Mouse (Mus musculus) bone marrow, adult 2 months (tissue): Measurements from ENCODE around the gene Atxn1l. TPM values are rescaled to one million over a fixed set of nuclear protein-coding genes. Genes with fewer than 3 reads are reported as not detected.

Experiments
- H3K27ac ChIP-seq: fragments of 200-500 bp; 2 replicates; pipeline ENCODE4 v1.5.1; 2012; ENCODE audit warnings: low read depth, mild to moderate bottlenecking, control low read depth, inconsistent platforms, low read length; ENCODE audit not compliant: control insufficient read depth, poor library complexity, insufficient read depth
- H3K4me1 ChIP-seq: fragments of 200-500 bp; 2 replicates; pipeline ENCODE4 v1.6.1; 2011; ENCODE audit warnings: low read length; ENCODE audit not compliant: control insufficient read depth, insufficient read depth
- H3K4me3 ChIP-seq: fragments of 200-500 bp; replicated peaks from 2 replicates; pipeline ENCODE3; 2011; ENCODE audit warnings: mild to moderate bottlenecking, low read depth, low read length, control low read depth; ENCODE audit not compliant: control insufficient read depth
- CTCF ChIP-seq: fragments of 200-500 bp; IDR thresholded peaks from 2 replicates; pipeline ENCODE4 v1.5.1; 2011; ENCODE audit warnings: low read length, control low read depth; ENCODE audit not compliant: control insufficient read depth, insufficient read depth
- POLR2A ChIP-seq: fragments of 200-500 bp; IDR thresholded peaks from 2 replicates; pipeline ENCODE4 v1.6.1; 2011; ENCODE audit warnings: low read depth, mild to moderate bottlenecking, control low read depth, low read length, borderline replicate concordance; ENCODE audit not compliant: control insufficient read depth
- WGBS: fragments of 180-500 bp; shearing (Covaris S2); methylation state at CpG from one replicate; pipeline ENCODE4 v1.1.7; 2018; 5-methylcytosine and 5-hydroxymethylcytosine counted together
- polyA plus RNA-seq: library from polyadenylated mRNA; stranded (reverse); fragments of >200 nt; gene quantifications from 2 replicates; pipeline ENCODE4 v1.2.4, GENCODE M21; 2011; ENCODE audit warnings: low replicate concordance; ENCODE audit not compliant: missing spikeins, insufficient read depth, insufficient read length

The Atxn1l gene
- polyA plus RNA-seq: 5.3 and 5.8 TPM in 2 replicates

- under 1% methylated on average over 59 of the region's 59 CpGs for WGBS
- Histone ChIP-seq H3K27ac (peak within 1 kb of the TSS; percentile 37), H3K4me1 (no peaks in the 10 kb centered on the region; the same call in 1 of the 2 replicates), H3K4me3 (peak within 1 kb of the TSS; percentile 80)
- peak; percentile 62 for TF ChIP-seq CTCF
- peak; percentile 10; the same call in 1 of the 2 replicates for TF ChIP-seq POLR2A
Measured at GRCm38 (mm10) chr8:109737237-109738048, at the start of gene Atxn1l. TSS of gene Atxn1l (minus strand) at chr8:109737739.

- Histone ChIP-seq H3K4me1 (no peaks in the 10 kb centered on the region; the same call in 1 of the 2 replicates), H3K4me3 (no peak overlapping the region), H3K27ac (no peak overlapping the region)
- TF ChIP-seq CTCF: no peak
- WGBS: 44% methylated on average over 4 of the region's 4 CpGs
Measured at GRCm38 (mm10) chr8:109780548-109780947, 43.0 kb upstream of the Atxn1l start.

- no peaks in the 10 kb centered on the region; the same call in 1 of the 2 replicates for H3K4me1 ChIP-seq
- peak overlapping the region; percentile 97 for H3K27ac ChIP-seq
- peak overlapping the region; percentile 70 for H3K4me3 ChIP-seq
- TF ChIP-seq POLR2A (no peak), CTCF (no peak)
- WGBS: 16% methylated on average over 24 of the region's 24 CpGs
Measured at GRCm38 (mm10) chr8:109779431-109780228, 42.1 kb upstream of the Atxn1l start.

- peak overlapping the region; percentile 97 for H3K27ac ChIP-seq
- WGBS: under 1% methylated on average over 32 of the region's 32 CpGs
- H3K4me3 ChIP-seq: peak overlapping the region; percentile 70
- no peaks in the 10 kb centered on the region; the same call in 1 of the 2 replicates for H3K4me1 ChIP-seq
- TF ChIP-seq CTCF (no peak), POLR2A (no peak; the same call in 1 of the 2 replicates)
Measured at GRCm38 (mm10) chr8:109778993-109779421, 41.5 kb upstream of the Atxn1l start.

GRCm38 (mm10) chr8:109778280-109778977 lies 40.9 kb upstream of the Atxn1l start, which contains the start of gene Ap1g1:
TSS of gene Ap1g1 (plus strand) at chr8:109778554.
- WGBS: under 1% methylated on average over 62 of the region's 64 CpGs
- H3K4me1 ChIP-seq: no peaks in the 10 kb centered on the region; the same call in 1 of the 2 replicates
- H3K27ac ChIP-seq: peak within 1 kb of the TSS; percentile 97
- TF ChIP-seq CTCF: no peak
- peak; percentile 58; the same call in 1 of the 2 replicates for TF ChIP-seq POLR2A
- peak within 1 kb of the TSS; percentile 70 for H3K4me3 ChIP-seq

- WGBS: 27% methylated on average over 5 of the region's 5 CpGs
- TF ChIP-seq POLR2A: no peak
- TF ChIP-seq CTCF: no peak
- Histone ChIP-seq H3K4me1 (no peaks in the 10 kb centered on the region; the same call in 1 of the 2 replicates), H3K27ac (peak overlapping the region; percentile 97; the same call in 1 of the 2 replicates), H3K4me3 (peak overlapping the region; percentile 42)
Measured at GRCm38 (mm10) chr8:109777851-109778250, 40.3 kb upstream of the Atxn1l start.

- 8% methylated on average over 3 of the region's 3 CpGs for WGBS
- Histone ChIP-seq H3K27ac (no peak overlapping the region), H3K4me1 (no peaks in the 10 kb centered on the region), H3K4me3 (no peak overlapping the region)
- no peak for TF ChIP-seq CTCF
- no peak for TF ChIP-seq POLR2A
Measured at GRCm38 (mm10) chr8:109773154-109773553, 35.6 kb upstream of the Atxn1l start.
